15 mouse cellular contexts compared by ENCODE assay signal in genomic region chr4:129266191-129266590, GRCm38 (mm10). TPM values are rescaled to one million over a fixed set of nuclear protein-coding genes. Genes with fewer than 3 reads are reported as not detected.
"Had no signal": no experiment of that assay in that cellular context is flagged by ENCODE, and none has a peak within 500 bp of the region (broad histone marks: within the 10 kb centered on the region; RNA-seq: fewer than 3 reads in every experiment).

No protein-coding gene starts in this region.

- H3K4me2 ChIP-seq: kidney, embryonic 15.5 days; limb, embryonic 13.5 days; lung, embryonic 14.5 days; midbrain, embryonic 12.5 days; stomach, embryonic 15.5 days had no signal

- H3K9ac ChIP-seq: kidney, embryonic 15.5 days; limb, embryonic 13.5 days; lung, embryonic 14.5 days; midbrain, embryonic 12.5 days; stomach, embryonic 15.5 days had no signal

- H3K27me3 ChIP-seq: kidney, embryonic 15.5 days; limb, embryonic 13.5 days; midbrain, embryonic 12.5 days; stomach, embryonic 15.5 days had no signal

- H3K4me3 ChIP-seq: kidney, embryonic 15.5 days; limb, embryonic 13.5 days; midbrain, embryonic 12.5 days; stomach, embryonic 15.5 days had no signal

- H3K27ac ChIP-seq: kidney, embryonic 15.5 days; limb, embryonic 13.5 days; midbrain, embryonic 12.5 days; stomach, embryonic 15.5 days had no signal

- H3K36me3 ChIP-seq: kidney, embryonic 15.5 days; limb, embryonic 13.5 days; midbrain, embryonic 12.5 days; stomach, embryonic 15.5 days had no signal

- H3K9me3 ChIP-seq: kidney, embryonic 15.5 days; limb, embryonic 13.5 days; midbrain, embryonic 12.5 days; stomach, embryonic 15.5 days had no signal

- ATAC-seq: midbrain, embryonic 16.5 days had no signal

- DNase-seq: kidney, adult 18-20 months; kidney, postnatal 14 days; layer of hippocampus, adult 9-11 months; lung, postnatal 10 days; lung, postnatal 4 days; right cerebral cortex, postnatal 14 days; thymus, postnatal 14 days had no signal

RNA-seq across cellular contexts. Expression of gene C77080, which starts 5.0 kb away (rescaled TPM):
- total RNA-seq: megakaryocyte, adult 5-6 weeks had no signal

RNA-seq across cellular contexts. Expression of gene Sync, which starts 21.2 kb away (rescaled TPM):
- total RNA-seq: liver, adult 2 months; megakaryocyte, adult 5-6 weeks had no signal
